Mouse (Mus musculus): ENCODE measurements around the gene Aff3.

Gene Aff3

DNA sequence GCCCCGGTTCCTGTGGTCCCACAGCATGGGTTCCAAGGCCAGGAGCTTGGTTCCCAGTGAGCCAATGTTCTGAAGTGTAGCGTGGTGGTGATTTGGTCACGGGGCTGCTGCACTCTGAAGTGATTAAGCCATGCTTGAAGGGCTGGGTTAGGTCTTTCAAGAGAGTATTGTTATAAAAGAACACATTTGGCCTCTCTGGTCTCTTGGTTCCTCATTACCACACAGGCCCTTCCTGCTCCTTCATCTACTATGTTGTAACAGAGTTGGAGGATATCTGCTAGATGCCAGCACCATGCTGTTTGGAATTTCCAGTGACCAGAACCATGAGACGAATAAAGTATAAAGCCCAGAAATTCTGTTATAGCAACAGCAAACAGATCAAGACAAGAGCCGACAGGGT, 431.6 kb downstream of the Aff3 start:
- no peak for DNase-seq (ENCODE audit: low spot score)

DNA sequence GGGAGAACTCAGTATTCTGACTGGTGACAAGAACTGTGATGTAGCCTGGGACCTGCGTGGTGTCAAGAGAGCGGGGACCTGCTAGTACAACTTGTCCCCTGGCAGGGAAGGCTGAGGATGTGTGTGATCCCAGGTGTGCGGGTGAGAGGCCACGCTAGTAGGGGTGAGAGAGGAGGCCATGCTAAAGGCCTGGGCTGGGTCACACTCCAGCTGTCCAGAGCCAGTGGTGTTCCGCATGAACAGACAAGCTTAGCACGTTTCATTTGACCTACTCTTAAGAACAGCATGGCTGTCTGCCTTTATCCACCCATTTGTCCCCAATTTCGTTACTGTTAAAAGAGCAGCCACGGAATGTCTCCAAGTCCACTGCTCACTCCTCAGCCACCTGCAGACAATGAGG, 434.7 kb downstream of the Aff3 start:
- no peak for DNase-seq (ENCODE audit: low spot score)

- DNase-seq (ENCODE audit: low spot score), result no peak
Measured at GRCm38 (mm10) chr1:38228806-38229205, 435.9 kb downstream of the Aff3 start.

DNA sequence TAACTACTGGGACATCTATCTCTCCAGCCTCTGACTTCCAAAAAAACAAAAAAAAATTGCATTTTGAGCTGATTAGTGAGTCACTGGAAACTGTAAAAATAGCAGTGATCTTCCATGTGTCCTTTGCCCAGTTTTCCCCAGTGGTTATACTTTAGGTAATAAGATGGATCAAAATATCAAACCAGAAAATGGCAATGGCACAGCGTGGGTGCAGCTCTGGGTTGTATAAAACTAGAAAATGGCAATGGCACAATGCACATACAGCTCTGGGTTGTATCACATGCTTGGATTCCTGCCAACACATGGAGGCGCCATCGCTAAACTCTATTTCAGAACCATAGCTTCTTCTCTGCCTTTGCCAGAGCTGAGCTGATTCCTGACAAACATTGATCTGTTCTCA, 439.6 kb downstream of the Aff3 start:
- DNase-seq (ENCODE audit: low spot score), result no peak

DNA sequence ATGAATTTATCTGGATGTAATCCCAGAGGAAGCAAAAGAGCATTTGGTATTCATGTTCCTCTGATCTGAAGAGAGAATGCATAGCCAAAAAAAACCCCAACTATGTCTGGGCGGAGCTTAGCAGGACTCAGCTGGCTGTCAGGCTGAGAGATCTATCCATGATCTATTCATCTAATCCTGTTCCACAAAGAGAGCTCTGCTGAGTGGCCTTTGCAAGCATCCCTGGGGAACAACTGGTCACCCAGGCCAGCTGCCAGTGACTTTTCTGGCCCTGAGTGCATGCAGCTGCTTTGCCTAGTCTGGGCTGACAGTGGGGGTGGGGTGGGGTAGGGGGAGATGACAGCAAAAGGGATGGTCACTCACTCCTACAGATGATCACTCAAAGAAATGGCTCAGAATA, 442.6 kb downstream of the Aff3 start:
- no peak for DNase-seq (ENCODE audit: low spot score)

DNA sequence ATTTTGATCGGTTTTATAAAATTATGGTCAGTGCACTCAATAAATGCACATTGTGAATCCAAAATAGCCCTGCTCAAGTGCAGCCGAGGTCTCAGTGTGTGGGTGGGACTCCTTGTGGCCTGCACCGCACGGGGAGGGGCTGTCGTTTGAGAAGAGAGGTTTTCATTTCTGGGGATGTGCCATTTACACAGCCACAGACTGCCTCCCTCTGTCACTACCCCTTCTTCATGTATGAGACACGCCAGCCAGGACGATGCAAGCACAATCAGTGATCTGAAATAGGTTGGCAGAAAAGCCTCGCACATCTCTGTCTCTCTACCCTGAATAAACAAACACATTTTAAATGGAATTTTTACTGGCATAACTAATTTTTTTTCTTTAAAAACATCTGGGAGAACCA, 443.3 kb downstream of the Aff3 start:
- no peak for DNase-seq (ENCODE audit: low spot score)

DNA sequence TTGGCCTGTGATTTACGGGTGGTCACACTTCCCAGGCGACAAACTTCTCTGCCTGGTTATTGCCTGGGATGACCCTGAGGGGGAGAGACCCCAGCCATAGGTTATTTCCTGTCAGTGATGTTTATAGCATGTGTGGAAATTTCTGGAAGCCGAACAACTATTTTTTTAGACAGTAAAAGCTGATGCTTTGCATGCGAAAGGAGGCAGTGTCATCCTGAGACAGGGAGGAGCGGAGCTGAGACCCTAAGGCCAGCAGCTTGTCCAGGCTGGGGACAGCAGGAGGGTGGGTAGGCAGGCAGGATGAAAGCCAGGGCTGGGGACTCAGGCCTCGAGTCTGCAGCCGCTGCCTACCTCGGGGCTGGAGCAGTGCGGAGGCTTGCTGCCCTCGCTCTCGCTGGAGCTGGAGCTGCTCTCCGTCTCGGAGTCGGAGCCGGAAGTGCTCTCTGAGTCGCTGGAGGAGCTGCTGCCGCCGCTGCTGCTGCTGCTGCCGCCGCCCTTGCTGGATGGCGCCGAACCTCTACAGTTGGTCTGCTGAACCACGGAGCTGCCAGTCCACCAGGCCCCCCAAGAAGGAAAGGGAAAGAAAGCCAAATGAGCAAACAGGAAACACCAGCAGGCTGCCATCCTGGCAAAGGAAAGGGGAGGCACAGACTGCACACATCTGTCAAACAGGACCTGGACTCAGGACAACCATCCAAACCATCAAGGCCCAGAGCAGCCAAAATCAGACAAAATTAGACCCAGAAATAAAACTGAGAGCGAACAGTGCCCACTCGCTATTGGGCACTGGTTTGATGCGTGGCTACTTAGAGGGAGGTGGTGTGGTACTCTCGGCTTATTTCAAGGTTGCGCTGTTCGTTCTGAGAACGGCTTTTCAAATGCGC, 446.6 kb downstream of the Aff3 start:
- DNase-seq (ENCODE audit: low spot score), result no peak

GRCm38 (mm10) chr1:38217098-38217497, 447.7 kb downstream of the Aff3 start:
- DNase-seq (ENCODE audit: low spot score), result no peak

GRCm38 (mm10) chr1:38213377-38213776, 451.4 kb downstream of the Aff3 start:
- no peak for DNase-seq (ENCODE audit: low spot score)

- DNase-seq (ENCODE audit: low spot score), result no peak
Measured at GRCm38 (mm10) chr1:38212386-38212785, 452.4 kb downstream of the Aff3 start.

DNA sequence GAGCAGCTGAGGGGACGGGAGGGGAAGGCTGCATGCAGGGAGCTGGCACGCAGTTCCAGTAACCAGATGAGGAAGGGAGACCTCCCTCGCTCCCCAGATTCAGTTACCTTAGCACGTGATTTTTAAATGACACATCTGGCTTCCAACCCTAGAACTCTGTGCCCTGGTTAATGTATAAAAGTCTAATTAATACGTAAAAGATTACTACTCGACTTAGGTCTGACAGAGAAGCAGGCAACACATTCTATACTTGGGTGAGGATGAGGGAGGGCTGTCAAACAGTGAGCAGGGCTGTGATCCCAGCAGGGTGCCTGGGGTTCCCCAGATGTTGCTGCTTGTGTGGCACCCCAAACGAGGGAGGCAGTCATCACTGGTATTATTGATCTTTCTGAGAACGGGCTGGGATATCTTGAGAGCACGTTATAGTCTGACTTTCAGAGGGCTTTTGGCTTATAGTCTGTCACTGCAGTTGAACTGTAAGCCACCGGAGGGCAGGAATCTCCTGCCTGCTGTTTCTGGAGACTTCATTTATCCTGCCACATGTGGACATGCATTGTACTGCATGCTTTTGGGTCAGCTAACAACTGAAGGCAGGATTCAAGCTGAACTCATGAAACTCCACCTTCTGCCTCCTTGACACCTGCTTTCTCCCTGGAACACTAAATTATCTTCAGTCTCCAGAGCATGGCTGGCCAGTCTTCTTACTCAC, 462.1 kb downstream of the Aff3 start:
- DNase-seq (ENCODE audit: low spot score), result no peak

DNA sequence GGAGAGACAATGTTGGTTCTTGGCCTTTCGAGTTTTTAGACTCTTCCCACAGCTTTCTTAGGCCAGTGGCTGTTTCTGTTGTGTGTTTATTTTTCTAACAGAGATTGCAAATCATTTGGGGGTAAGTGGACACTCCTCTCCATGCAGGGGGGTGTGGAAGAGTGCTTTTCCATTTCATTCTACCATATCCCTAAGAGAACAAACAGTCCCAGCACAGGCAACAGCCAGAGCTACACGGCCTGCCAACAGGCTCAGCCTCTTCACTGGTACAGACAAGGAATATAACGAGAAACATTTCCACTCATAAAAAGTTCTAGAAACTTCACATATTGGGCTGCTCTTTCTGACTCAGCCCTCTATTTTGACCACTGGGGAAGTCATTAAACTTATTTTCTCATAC, 463.0 kb downstream of the Aff3 start:
- DNase-seq (ENCODE audit: low spot score), result no peak

- no peak for DNase-seq (ENCODE audit: low spot score)
Measured at GRCm38 (mm10) chr1:38199669-38200635, 464.8 kb downstream of the Aff3 start.

DNA sequence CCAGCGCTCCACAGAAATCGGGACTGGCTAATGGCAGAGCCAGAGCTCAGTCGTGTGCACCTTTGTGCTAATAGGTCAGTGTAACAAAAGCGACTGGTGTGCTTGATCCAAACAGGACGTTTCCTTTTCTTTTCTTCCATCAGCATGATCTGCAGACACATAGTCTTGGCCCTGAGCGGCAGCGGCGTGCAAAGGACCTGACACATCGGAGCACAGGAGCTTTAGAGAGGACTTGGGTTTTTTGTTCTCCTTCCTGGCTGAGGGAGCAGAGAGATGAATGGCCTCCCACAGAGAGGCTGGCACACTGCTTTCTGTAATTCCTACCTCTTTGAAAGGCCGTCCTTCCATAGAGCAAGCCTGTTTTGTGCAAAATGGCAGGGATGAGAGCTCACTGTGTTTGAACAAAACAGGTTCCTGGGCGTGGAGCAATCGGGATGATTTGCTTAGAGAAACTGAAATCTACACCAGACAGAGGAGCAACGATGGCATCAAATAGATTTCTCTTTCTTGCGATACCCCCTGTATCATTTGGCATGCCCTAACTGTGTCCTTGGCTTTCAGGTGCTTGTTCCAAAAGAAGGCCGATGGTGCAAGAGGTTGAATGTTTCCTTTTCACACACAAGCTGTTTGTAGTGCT, 466.2 kb downstream of the Aff3 start:
- no peak for DNase-seq (ENCODE audit: low spot score)

DNA sequence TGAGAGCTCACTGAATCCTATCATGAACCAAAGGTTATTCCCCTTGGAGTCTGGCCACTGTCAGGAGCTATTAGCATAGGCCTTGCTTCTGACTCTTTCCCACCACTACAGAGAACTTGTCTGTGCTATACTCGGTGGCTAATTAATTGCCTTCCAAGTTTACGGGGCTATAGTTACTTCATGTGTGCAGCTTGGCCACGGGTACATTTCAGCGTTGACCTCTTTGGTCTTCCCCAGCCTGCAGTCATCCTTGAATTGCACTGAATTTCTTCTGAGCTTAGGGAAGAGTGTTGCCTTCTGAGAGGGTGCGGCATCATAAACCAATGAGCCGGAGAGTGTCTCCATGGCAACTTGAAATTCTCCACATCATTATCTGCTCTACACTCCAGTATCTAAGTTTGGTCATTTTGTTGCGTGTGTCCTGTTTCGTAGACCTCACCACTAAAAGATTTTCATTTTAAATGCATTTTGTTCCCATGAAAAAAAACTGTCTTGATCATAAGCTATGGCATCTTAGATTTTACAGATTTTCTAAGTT, 467.5 kb downstream of the Aff3 start:
- DNase-seq (ENCODE audit: low spot score), result no peak

DNA sequence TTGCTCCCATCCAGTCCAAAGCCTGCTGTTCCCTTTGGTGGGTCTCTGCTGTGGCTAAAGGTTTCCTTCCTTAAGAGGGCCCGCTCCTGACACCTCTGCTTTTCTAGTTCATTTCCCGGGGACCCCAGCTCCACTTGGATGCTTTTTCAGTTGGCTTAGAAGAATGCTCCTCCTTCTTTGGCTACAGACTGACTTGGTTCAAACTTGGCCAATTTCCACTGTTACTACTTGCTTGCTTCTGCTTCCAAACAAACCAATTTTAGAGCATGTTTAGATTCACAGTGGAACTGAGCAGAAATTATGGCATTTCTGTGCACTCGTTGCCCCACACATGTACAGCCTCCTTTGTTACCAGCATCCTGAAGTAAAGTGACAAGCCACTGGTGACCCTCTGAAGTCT, 469.0 kb downstream of the Aff3 start:
- DNase-seq (ENCODE audit: low spot score), result no peak

DNA sequence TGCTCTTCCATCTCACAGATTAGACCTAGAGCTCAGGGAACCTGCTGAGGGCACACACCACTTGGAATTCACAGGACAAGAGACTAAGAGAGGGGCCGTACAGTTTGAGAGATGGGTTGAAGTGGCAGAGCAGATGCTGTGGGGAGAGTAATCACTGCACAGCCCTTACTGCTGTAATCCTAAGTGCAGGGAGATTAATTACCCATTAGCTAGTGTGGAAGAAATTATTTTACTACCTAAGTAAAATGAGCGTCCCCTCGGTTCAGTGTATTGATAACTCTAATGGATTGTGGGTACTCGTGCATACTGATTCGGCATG, 478.6 kb downstream of the Aff3 start:
- no peak for DNase-seq (ENCODE audit: low spot score)

DNA sequence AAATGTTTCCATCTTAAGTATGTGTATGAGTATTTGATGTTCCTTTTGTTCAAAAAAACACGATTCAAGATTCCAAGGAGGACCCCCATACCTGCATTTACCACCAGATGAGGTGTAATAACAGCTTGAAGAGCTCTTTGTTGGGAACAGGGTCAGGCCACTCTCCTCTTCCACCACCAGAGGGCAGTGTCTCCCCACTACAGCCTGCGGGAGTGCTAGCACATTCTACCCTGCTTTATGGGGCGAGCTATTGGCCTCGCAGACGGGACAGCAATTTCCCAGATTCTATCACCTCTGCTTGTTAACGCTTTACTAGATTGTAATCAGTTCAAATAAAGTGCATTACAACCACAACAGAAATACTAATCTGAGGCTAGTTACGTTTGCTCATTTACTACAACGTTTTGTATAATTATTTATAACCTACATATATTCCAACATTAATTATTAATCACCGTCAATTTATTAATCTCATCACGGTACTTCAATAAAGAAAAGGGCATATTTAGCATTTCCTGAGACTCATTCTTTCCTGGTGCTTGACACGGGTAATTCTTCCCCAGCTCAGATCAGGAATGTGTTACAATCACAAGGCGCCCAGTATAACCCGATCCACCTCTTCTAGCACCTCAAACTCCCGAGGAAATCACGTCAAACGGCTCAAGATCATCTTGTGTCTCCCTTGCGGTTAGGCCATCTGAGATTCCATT, 479.1 kb downstream of the Aff3 start:
- peak; percentile 45 for DNase-seq (ENCODE audit: low spot score)

DNA sequence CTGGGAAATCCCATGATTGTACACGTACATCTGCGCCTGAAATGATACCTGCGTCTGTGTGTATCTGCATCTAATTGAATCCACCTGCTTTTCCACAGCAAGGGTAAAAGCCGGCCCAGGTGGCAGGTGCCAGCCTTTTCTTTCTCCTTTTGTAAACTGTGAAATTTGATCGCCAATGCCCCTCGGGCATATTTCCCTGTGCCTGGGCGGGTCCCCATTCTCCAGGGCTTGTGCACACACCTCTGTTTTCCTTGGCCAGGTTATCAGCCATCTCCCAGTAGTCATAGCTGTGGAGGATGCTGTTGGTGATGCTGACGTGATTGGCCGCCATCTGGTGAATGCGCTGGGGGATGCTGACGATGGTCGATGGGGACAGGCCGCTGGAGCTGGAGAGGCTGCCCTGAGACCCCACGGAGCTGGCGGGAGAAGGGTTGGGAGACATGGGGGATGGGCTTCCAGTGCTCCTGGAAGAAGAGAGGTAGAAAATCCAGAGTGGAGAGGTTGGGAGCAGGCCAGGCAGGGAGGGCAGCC, 483.7 kb downstream of the Aff3 start:
- DNase-seq (ENCODE audit: low spot score), result no peak

DNA sequence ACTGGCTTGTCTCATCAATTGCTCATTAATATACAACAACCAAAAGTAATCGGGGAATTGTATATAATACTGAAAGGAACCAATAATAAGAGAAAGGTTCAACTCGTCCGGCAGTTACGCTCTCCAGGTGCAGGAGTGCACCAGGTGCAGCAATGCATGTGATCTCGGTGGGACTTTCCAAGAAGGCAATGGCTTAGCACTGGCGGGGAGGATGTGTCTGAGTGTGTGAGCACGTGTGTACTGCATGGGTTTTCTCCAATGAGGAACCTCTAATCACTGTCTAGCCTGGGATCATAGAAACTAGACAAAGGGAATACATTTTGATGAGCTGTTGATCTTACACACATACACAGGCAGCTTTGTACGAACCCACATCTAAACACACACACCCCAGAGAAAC, 485.8 kb downstream of the Aff3 start:
- DNase-seq (ENCODE audit: low spot score), result no peak

DNA sequence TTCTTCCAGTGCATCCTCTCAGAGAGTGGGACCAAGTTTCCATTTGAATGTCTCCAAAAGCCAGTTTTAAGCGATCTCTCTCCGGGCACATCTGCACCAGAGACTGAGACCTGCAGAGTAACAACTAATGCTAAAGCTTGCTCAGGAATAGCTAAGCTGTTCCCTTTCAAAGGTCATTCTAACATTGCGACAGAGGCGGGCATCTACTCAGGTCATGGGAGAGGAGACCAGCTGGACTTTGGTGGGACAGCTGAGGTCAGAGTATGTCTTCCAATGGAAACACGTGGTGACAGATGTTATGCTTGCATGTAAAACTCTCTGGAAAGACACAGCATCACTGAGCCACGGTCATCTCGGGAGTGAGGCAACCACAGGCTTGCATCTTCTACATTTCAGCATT, 488.7 kb downstream of the Aff3 start:
- DNase-seq (ENCODE audit: low spot score), result no peak

All from c-Kit-positive CD71-positive TER-119-positive erythroid progenitor cells, embryonic 14.5 days (primary cell).